Mouse (Mus musculus): ENCODE data around the gene B4gat1.

GRCm38 (mm10) chr19:5089324-5089723 is 50.7 kb downstream of the B4gat1 start:
- TF ChIP-seq CTCF (IDR thresholded peaks at IDR 0.05; ENCODE audit: low read depth): no peak
- TF ChIP-seq EP300 (IDR thresholded peaks at IDR 0.05; ENCODE audit: low read depth): no peak
